Mouse (Mus musculus) R1 (cell line): ENCODE data around the gene Calcoco1.

Source experiments
- DNase-seq: peaks from one replicate; pipeline ENCODE4 v3.0.0-alpha.2; 2018; ENCODE audit warnings: low read depth, low spot score

Gene Calcoco1

DNA sequence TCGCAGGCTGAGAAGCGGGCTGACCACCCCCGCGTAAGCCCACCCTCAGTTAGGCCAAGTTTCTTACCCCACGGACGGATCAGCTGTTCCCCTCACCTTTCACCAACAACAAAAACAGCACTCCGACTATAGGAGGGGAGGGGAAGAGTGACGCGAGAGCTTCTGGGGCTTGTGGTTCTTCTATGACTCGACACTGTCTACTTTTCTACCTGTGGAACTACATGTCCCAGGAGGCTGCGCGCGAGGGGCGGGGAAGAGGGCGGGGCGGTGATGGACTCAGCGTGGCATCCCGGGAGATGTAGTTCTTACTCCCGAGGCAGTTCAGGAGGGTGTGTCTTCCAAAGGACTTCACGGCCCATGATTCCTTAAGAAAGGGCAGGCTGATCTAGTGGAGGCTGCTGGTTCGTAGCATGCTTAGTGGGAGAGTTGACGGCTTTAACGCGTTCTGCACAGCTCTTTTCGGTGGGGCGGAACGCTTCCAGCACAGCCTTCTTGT, at the start of gene Calcoco1:
TSS of gene Calcoco1 (minus strand) at position 199 of the 496 bp plus-strand sequence.
- peak; percentile 99 for DNase-seq

DNA sequence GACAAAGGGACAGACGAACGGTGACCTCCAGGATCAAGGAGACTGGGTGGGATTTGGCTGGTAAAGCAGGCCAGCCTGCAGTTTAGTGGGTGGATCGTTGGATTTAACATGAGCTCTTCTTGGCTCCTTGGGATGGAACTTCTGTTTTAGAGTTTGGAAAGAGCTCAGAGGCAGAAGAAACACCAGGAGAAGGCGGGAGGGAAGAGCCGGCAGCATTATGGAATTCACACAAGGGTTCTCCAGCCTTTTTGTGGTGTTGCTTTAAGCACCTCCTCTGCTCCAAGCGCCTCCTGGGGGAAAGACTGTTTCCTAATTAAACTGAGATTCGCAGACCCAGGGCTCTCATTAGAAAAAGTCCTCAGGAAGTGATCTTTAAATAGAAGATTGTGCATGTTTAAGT, 48.9 kb upstream of the Calcoco1 start:
- DNase-seq, result no peak

DNA sequence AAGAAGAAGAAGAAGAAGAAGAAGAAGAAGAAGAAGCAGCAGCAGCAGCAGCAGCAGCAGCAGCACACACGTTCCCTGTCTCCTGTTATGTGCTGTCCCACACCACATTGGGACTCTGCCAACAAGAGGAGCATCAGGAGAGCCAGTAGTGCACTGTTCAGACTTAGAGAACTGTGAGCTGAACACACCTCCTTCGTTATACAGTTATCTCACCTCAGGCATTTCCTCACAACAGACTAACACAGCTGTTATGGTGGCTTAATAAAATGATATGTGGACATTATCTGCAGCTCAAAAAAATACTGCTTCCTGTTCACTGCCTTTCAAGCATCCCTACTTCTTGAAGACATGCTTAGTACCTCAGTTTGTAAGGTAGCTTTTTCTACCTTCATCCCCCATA, 43.2 kb upstream of the Calcoco1 start:
- DNase-seq, result no peak

DNA sequence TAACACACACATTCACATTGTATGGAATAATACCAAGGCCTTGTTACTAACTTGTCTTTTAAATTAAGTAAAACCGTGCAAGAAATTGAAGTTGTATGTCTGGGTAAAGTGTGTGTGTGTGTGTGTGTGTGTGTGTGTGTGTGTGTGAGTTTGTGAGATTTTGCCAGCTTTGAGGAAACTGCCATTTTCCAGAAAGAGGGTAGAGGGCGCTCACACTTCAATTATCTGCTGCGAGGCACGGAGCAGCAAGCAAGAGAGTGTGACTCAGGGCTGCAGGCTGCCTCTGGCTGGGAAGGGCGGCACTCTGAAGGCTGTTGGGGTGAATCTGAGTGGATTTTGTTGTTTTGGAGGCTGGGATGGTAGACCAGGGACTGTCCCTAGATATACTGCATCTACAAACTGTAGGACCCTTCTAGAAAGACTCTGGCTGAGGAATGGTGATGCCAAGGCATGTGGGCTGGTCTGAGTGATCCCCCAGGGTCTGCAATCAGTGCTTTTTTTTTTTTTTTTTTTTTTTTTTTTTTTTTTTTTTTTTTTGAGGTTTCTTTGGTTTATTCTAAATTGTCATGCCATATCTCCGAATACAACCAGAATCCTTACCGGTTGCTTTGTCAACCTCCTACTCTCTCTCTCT, 39.9 kb upstream of the Calcoco1 start:
- DNase-seq, result peak; percentile 85

DNA sequence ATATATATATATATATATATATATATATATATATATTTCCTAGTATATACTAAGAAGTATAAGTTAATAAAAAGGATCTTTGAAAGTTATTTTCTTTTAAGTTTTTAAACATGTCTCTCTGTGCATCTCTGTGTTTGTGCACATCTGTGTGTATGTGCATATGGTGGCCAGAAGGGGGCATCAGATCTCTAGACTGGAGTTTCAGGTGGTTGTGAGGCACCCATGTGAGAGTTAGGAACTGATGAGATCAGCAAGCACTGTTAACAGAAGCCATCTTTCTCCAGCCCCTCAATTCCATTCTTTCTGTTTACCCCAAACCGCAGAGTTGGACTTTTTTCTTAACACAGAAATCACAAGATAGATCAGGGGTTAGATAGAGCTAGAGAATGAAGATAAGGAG, 35.7 kb upstream of the Calcoco1 start:
- DNase-seq, result peak; percentile 52

DNA sequence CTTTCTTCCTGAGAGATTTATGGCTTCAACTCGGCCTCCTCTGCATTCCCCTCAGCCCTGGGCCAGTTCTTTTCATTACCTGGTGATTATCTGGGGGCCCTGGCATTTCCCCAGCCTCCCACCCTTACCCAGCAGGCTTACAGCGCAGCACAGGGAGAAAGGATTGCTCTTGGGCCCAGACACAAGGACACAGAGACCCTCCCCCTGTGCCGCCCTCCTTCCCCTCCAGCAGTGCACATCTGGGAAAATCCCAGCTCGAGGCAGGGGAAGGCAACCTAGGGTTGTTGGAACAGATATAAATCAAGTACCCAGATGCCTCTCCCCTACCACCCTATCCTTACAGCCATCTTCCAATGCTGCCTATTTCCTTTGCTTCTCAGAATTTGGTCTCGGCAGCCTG, 33.1 kb upstream of the Calcoco1 start:
- DNase-seq, result no peak

DNA sequence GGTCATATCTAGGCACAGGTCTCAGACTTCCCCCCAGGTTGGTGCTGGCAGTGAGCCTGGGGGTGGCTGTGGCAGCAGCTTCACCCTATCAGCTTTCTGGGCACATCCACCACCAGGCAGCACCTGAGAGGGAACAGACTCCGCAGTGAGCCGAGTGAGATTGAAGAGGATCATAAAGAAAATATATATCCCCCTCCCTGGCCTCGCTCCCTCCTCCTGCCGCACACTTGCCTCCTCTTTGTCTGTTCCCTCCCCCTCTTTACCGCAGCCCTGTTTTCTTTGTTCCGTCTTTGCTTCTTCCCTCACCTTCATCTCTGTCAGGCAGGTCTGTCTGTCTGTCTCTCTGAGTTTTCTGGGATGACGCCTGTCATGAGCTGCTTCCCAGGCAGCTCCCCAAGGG, 32.4 kb upstream of the Calcoco1 start:
- DNase-seq, result no peak

DNA sequence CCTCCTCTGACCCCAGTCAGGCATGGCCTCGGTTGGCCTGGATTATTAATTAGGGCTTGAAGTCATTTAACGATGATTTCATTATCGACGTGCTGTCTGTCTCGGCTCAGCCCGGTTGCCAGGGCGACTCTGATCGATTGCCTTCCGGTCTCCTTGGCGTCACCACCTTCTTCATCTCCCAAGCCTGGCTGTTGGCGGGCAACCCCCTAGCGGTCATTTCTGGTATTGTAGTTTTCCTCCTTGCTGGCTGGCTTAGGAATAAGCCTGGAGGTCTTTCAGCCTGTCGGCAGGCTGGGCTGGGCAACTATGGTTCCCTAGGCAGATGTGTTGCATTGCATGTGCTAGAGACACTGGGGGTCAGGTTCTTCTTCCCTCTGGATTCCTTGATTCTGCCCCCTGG, 31.2 kb upstream of the Calcoco1 start:
- DNase-seq, result peak; percentile 95

DNA sequence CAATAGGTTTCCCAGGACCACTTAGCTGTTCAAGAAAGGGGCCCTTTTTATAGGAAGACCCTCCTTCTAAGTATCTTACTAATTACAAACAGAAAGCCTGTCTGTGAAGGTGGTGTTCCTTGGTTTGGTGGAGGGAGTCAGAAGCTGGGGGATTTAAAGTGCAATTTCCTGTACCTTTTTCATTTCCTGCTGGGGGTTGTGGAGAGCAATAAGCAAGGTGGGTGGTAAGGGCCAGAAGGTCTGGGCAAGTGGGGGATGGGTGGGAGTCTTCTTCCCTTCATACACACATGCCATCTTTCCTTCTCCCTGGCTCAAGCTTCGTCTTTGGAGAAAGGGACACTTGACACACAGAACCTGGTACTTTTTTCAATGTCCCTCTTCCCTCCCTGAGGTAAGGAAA, 30.2 kb upstream of the Calcoco1 start:
- no peak for DNase-seq

DNA sequence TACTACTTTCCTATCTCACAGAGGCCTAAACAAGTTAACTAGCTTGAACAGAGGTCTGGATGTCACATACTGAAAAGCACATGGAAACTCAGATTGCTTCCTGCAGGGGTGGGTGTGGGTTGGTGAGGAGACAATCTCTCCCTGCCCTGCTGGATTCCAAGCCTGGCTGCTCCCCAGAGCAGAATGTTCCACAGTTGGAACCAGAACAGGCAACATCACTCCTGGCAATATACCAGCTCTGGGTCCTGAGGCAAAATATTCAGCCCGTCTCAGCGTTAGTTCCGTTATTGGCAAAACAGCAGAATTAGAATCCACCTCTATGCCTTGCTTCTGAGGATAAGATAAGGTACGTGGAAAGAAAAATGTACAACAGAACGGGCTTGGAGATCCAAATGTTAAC, 28.3 kb upstream of the Calcoco1 start:
- no peak for DNase-seq

DNA sequence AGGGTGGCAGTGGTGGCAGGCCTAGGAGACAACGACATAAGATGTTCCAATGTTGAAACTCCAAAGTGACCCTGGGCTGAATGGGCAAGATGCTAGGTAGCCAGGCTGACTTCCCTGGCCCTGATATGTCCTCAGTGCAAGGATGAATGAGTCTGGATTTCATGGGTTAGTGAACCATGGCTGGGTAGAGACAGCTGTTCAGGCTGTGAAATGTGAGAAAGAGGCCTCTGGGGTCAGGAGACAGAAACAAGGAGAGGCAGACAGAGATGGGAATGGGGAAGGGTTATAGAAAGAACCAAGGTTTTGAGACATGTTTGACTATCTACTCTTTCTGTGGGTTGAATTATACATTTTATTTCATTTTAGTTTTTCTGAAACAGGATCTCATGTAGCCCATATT, 27.1 kb upstream of the Calcoco1 start:
- no peak for DNase-seq

DNA sequence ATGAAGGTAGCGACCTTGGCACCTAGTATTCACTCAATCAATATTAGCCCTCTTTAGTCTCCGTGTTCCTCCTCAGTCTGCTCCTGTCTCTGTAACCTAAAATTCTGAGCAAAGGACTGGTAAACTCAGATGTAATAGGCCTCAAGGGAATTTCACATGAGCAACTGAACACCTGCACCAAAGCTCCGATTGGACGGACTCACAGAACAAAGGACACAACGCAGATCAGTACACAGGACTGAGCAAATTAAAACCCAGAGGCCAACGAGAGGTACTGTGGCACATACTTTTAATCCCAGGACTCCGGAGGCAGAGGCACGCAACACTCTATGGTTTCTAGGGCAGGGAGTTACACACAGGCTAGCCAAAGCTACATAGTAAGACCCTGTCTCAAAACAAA, 25.9 kb upstream of the Calcoco1 start:
- no peak for DNase-seq

DNA sequence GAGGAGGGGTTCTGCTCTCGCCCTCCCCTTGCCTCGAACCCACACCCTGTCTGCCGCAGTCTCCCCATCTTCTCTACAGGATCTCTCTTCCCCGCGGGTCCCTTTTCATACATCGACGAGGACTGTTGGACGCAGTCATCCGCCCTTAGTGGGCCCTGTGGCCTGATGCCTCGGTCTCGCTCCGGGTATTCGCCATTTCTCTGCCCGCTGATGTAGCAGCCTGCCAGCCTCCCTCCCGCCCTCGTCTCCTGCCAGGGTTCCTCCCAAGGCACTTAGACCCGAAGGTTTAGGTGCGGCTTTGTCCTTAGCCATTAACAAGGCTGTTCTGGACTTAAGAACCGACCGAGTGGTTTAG, 25.3 kb upstream of the Calcoco1 start:
- no peak for DNase-seq

DNA sequence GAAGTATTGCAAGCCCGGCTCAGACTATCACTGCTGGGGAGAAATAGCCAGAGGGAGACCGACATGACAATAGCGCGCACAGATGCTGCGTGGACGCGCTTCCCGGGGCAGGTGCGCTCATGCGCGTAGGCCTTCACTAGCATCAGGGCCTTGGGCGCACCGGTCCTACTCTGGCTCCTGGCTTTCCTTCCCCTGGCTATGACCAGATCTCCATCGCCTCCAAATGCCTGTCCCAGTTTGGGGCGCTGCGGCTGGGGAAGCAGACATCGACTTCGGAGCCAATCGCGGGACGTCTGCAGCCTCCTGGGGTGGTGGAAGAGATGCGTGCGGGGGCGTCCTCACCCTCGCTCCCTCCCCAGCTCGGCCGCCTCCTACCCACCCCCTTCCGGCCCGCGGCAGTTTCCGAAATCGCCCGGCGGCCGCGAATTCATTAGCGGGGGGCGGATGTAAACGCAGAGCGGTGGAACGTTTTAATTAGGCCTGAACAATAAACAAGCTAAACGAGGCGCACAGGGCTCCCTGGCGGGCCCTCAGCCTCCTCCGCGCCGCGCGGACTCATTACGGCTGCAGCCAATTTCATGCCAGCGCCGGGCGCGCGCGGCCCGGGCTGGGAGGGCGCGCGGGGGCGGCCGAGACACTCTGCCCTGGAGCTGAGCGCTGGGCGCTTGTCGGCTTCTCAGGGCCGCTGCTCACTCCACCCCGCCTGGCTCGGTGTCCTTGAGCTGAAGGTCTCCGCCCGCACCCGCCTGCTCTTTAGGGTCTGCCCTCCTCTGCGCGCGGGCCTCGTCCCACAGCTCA, 24.7 kb upstream of the Calcoco1 start:
- DNase-seq, result peak; percentile 82

DNA sequence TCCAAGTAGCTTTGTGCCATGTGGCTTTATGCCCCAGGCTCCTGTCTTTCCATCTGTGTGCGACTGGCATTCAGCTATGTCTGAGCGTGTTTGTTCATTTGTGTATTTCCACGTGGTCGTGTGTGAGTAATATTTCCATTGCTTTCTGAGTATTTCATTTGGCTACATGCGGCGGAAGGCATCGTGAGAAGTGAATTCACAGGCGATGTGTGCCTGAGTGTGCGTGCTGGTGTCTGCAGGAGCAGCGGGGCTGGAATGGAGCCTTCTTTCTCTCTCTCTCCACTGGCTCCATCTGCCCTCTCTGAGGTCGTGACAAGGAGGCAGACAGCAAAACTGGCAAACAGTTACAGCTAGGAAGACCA, 24.1 kb upstream of the Calcoco1 start:
- DNase-seq, result no peak

DNA sequence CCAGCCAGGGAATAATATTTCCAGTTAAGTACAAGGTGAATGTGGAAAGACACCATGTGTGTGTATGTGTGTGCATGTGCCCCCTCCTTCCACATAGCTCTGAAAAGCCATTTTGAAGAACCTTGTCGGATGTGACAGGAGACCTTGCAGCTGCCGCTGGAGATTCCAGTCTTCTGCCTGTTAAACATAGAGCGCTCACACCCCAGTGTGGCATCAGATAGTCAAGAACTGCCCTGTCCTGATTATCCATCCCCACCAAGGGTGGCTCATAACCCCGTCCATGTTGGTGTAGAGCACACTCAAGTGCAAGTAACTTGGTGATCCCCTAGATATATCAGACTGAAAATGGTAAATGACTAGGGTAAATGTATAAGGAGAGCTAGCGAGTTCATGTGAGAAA, 23.4 kb upstream of the Calcoco1 start:
- no peak for DNase-seq

DNA sequence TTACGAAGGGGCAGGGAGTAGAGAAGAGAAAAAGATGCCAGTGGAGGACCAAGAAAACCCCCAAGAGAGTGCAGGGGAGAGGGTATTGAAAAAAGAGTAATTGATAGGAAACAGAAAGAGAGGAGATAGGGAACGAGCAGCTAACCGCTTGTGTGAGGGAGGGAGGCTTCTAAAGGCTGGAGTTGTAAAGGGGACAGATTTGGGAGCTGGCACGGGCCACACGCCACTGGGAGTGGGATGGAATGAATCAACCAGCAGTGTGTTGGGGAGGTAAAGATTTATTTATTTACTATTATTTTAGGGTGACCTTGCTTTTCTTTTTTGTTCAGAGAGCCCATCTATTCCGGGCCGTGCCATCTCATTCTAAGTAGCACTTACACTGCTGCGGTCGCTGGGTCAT, 22.9 kb upstream of the Calcoco1 start:
- DNase-seq, result no peak

DNA sequence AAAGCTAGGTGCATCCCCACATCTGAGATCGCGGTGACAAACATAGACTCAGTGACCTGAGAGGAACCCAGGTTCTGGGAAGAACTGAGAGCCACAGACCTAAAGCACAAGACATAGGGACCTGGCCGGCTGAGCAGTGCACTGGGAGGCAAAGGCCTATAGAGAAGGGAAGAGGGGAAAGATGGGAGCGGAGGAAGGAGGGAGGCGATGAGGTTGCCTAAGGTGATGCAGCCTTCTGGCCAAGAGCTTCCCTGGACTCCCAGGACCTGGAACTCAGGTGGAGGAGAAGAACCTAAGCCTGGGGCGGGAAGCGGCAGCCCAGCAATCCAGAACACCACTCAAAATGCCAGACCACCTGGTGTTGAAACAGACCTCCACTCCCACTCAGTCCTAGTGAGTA, 22.4 kb upstream of the Calcoco1 start:
- no peak for DNase-seq

DNA sequence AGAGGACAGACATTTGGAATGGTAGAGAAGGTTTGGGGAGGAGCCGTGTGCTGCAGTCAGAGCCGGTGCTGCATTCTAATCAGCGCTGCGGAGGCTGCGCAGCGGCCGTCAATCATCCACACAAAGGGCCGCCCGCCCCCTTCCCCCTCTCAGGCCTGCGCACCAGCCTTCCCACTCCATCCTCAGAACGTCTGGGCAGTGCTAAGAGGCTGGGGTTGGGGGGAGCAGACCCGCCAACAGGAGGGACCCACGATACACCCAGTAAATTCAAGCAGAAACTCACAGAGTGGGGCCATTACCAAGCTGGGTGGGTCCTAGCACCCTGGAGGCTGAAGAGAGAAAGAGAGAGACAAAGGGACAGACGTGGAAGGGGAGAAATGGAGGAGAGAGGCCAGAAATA, 22.0 kb upstream of the Calcoco1 start:
- DNase-seq, result no peak

DNA sequence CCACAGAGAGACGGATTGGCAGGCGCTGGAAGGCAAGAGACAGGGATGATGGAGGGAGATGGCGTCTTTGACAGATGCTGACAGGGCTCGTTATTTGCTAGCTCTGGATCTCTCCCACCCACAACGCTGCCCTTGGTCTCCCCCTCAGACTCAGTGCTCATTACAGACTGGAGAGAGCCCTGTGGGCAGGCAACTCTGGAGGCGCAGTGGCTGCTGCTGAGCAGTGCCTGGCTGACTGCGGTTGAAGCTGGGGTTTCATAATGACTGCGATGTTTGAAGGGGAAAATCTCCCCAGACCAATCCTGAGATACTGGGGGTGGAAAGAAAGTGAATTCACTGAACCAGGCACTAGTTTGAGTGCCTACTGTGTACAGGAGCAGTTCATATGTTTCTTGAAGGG, 21.2 kb upstream of the Calcoco1 start:
- no peak for DNase-seq

DNA sequence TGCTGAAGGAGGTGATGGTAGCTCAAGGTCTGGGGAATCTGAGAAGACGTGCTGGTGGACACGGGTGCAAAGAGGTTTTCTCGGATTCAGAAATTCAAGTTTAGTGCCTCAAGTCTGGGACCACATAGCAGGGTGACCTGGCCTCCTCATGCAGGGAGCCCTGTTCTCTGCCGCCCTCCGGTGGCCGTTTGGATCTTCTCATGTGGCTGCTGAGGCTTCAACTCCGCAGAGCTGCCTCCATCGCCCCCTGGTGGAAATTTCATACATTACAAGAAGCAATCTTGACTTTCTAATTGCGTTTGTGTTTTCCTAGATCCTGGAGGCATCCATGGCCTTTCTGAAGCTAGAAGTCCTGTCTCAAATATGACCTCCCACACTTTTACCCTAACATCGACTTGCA, 20.6 kb upstream of the Calcoco1 start:
- peak; percentile 90 for DNase-seq

DNA sequence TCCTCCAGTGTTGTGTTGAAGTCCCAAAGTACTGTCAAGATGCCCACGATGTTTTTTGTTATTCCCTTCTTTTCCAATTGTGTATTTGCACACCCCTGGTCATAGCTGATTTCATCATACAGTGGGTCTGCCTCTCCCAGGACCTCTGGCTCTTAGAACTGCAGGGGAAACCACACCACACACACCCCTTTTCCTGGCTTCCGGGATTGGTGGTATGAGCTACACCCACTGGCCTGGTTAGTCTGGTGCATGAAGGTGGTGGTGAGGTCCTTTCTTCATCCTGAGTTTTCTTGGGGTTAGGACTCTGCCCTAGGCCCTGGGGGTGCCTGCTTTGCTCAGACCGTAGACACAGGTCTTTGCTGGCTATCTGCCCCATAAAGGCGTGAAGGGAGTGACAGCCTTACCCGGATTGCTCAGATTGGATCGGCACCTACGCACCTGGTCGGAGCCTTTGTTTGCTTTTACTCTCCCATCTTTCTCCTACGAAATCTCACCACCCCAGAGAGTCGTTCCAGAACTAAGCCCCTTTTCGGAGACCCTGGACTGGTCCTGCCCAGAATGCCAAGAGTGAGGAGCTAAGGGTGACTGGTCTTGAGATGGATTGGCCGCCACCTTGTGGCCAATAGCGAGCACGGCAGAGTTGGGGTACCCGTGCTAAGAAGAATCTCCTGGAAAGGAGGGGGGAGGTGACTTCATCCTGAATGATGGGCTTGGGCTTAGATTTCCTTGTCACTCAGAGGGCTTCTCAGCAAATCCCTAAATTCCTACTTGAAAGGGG, 17.7 kb upstream of the Calcoco1 start:
- DNase-seq, result peak; percentile 81

DNA sequence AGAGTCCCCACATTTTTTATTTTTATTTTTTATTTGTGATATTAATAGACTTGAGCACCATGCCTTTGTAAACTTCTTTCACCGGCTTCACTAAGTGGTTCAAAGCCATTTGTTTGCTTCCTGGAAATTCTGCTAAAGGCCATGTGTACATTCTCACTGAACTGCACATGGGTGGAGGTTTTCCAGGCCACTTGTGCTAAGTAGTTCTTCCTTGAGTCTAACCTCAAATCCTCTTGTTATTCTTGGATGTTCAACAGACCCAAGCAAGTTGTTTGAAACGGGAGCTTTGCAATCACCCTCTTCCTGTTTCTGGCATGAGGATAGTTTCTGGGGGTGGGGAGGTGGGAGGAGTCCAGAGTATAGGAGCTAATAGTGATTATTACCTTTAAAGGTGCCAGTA, 16.5 kb upstream of the Calcoco1 start:
- DNase-seq, result no peak
